Mouse (Mus musculus) right cerebral cortex, adult 18-20 months (tissue): ENCODE results near the gene Galntl5.
"Not testable (repeated sequence)": the region's sequence is repeated elsewhere in the genome, so short reads cannot be mapped to it uniquely, and the experiment has no call there.

Experiments
- DNase-seq: peaks from one replicate; pipeline ENCODE4 v3.0.0; 2022; ENCODE audit warnings: mixed read lengths

The Galntl5 gene

DNA sequence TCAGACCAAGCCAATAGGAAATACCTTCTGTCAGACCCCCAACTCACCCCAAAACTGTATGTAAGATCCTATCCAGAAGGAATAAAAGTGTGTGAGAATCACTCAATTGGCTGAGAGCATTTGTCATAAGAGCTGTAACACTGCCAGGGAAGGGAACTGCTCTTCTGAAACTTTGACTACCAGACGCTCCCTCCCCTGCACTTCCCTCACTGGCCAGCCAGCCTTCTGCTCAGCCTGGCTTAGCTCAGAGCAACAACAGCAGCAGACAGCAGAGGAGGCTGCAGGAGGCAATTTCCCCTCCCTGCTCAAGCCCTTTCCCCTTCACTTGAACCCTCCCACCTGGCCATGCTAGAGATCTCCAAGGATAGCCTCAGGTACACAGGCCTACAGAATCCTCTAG, 30.6 kb downstream of the Galntl5 start:
- DNase-seq, result peak; percentile 40

DNA sequence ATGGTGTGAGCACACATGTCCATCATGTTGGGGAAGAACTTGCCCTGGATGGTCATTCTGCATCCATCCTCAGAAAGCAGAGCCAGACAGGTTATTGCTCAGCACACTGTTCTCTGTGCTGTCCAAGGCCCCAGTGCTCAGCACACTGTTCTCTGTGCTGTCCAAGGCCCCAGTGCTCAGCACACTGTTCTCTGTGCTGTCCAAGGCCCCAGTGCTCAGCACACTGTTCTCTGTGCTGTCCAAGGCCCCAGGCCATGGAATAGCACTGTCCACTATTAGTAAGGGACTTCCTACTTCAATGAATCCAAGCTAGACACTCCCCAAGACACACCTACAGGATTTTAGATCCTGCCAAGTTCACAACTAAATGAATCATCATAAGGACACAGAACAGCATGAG, 32.0 kb downstream of the Galntl5 start:
- DNase-seq, result not testable (repeated sequence)

DNA sequence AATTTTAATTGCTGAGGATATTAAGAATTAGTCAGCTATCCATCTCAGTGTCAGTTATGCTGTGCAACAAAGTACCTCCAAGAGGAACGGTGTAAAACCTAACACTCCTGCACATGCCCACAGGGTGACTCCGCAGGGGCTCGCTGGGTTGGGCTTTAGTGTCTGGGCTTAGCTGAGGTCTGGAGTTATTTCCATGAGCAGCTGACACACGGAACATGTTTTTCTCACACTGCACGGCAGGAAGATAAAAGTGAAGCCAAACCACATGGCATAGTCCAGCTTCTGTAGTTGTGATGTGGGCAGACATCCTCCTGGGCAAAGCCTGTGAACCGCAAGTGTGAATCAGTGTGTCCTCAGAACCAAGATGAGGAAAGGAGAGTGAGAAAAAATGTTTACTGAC, 33.7 kb downstream of the Galntl5 start:
- peak; percentile 25 for DNase-seq

DNA sequence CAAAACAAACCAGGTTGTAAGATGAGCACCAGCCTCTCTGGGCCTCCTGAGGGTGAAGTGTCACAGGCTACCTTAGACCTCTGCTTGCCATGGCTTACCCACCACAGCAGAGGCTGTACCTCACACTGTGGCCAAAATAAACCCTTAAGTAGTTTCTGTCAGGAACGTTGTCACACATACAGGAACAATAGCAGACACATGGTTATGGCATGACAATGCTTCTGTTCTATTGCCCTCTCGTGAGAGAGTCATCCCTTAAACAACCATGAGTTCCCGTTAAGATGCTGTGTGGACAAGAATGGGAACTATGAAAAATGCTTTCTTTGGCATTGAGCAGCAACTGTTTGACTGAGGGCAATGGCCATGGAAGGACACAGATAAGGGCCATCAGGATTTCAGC, 40.3 kb downstream of the Galntl5 start, which contains the start of gene Galnt11:
Gene Galnt11, plus strand, starts transcription at position 301 of the 400 bp plus-strand sequence.
- no peak for DNase-seq

DNA sequence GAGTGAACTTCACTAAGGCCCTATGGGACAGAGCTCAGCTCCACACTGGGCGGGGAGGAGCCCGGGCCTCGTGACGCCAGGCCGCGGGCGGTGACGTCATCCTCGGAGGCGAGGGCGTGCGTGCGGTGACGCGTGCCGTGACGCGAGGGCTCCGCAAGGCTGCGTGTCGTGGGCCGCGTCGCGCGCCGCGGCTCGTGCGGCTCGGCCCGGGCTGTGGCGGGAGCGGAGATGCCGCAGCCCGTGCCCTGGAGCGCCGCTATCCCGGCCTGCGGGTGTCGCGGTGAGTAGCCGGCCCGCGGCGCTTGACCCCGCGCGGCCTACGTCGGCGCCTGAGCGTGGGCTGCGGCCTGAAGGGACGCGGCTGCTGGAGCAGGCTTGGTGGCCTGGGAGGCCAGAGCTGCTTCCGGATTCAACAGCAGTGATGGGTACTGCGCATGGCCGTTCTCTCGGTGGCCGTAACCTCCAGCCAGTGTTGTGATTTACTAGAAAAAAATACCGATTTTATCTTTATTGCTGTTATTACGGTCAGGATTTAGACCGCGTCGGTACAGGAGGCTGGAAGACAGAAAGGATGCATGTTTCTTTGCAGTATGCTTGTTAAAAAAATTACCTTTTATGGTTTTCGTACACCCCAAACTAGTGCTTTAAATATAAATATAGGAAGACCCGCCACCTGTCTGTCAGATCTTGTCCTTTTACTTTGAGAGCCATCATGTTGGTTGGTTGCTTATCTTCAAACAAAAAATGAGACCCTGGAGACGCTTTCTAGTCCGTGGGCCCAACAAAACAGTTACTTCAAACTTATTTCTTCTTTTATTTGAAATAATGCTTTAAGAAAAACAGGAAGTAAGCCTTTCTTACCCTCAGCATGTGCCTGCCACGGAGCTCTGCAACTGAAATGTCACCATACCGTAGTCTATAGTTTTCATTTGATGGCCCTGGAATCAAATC, 41.8 kb downstream of the Galntl5 start, which contains the start of gene E130116L18Rik:
Gene E130116L18Rik, minus strand, starts transcription at position 402 of the 951 bp plus-strand sequence.
- DNase-seq, result peak; percentile 92

DNA sequence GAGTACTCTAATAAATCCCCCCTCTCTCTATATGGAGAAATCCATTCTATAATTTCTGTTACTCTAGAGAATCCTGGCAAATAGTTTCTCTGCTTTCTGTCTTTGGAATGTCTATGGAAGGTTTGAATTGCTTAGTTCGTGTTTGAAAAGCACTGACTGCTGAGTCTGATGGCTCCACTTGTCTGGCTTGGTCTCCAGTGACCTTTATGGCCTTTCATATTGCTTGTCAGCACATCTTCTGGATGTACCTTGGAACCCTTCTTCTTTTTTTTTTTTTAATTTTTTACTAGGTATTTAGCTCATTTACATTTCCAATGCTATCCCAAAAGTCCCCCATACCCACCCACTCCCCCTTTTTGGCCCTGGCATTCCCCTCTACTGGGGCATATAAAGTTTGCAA, 43.1 kb downstream of the Galntl5 start:
- not testable (repeated sequence) for DNase-seq

DNA sequence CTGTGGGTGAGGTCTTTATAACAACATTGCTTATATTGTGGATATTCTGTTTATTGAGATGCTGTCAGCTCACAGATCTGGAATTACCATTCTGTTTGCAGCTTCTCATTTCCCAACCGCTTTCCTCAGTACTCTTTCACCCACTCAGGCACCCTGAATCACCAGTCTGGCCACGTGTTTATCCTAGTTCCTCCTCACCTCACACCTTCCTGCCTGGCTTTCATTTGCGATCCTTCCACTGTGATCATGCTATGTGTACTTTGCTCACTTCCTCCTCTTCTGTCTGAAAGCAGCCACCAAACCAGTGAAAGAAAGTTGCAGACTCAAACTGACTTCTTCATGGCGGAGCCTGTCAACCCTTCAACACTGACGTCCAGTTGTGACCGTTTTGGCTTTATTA, 61.8 kb downstream of the Galntl5 start:
- DNase-seq, result peak; percentile 19

DNA sequence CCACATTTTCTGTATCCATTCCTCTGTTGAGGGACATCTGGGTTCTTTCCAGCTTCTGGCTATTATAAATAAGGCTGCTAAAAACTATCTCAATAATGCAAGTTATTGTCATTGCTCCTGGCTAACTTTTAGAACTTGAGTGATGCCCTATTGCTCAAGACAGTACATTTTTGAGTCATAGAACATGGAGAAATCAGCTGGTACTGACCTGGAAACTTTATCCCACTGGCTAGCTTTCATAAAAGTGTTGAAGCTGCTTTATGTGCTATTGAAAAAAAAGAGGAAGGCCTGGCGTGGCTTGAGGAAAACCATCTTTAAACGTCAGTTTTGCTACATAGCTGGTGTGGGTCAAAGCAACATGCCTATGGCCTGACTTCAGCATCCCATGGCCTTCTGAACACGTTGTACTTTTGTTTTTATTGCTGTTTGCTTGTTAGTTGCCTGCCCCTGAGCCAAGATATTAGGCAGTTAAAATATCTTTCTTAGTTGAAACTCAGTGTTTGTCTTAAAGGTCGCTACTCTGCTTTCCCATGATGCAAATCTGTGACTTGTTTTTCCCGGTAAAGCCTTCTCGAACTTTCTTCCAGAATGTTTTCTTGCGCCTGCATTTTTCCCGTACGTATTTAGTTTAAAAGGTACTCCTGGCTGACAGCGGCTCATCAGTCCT, 64.7 kb downstream of the Galntl5 start:
- DNase-seq, result no peak

DNA sequence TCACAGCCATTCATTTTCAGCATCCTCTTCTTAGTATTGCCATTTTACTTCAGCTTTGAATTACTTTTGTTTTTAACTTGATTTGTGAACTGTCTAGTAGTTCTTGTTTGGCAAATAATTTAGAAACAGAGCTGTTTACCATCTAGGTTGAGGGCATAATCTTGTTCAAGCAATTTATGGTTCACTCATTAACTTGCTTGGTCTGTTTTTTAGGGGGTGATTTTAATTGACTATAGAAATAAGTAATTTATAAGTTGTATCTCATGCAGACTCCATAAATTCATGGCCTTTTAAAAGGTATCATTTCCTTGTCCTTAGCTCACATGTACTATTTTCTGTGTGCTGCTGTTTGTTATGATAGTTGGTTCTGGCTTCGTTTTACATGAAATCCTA, 65.2 kb downstream of the Galntl5 start:
- DNase-seq, result no peak

DNA sequence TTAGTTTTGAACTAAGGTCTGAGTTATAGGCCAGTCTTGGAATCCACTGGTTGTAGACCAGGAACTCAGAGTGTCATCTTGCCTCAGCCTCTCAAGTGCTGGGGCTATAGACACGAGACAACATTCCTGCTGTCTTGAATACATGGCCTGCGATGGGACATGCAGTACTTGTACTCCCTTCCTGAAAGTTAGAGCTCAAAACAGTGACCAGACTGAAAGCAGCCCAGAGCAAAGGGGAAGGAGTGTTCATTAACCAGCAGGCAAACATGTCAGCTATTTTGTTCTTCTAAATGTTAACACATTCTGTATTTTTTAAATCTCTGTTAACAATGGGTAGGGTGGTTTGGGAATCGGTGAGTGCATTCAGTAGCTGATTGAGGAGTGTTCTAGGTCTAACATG, 65.8 kb downstream of the Galntl5 start:
- no peak for DNase-seq

DNA sequence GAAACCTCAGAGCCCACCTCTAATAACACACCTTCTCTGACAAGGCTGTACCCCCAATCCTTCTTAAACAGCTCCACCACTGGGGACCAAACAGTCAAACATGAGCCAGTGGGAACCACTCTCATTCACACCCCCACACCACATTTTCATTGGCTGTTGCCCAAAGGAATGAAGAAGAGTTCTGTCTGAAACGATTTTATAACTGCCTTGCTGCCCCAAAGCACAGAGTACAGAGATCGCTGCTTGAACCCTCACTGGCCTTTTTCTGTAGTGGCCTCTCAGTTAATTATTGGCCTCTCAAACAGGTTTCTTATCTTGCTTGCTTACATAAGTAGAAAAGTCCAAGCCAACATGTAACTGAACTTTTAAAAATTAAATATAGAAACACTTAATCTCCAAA, 71.2 kb downstream of the Galntl5 start:
- no peak for DNase-seq

DNA sequence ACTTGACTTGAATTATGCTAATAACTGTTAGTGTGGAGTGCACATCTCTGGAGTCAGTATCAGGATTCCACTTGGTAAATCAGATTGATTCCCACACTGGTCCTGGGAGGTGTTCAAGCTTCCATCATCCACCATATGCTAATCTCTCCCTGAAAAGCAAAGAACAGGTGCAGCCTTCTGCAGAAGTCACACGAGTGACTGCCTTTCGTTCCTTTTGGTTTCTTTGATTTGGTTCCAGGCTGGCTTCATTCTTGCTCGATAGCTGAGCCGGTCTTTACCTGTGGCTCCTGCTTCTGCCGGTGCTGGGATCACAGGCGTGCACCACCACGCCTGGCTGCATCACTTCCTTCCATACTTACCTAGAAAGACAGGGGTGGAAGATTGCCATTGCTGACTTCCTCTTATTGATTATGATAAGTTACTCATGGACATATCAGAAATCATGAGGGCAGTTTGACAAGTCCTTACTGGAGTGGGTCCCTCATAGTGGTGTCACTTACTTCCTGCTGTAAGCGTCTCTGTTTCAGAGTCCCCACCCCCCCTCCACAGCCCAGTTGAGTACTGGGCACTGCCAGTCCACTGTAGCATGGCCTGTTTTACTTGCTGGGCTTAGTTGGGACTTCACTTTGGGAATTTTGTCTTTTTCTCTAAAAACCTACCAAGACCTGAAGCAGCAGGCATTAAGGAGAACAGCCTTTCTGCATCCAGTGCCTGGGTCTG, 71.7 kb downstream of the Galntl5 start:
- DNase-seq, result no peak

DNA sequence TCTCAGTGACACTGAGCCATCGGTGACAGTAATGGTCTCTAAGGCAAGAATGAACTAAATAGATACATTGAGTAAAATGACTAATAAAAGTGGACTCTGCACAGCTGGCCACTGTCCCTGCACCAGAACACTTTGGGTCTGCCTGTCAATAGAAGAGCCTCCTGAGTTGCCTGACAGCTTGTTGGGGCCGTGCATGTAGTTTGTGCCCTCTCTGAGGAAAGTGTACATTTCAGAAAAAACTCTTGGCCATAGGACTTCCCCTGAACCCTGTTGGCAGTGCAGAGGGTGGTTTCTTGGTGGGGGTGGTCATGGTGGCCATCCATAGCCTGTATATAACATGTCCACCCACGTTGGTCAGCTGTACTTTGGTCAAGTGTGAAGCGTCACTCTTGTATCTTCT, 73.2 kb downstream of the Galntl5 start:
- DNase-seq, result no peak

DNA sequence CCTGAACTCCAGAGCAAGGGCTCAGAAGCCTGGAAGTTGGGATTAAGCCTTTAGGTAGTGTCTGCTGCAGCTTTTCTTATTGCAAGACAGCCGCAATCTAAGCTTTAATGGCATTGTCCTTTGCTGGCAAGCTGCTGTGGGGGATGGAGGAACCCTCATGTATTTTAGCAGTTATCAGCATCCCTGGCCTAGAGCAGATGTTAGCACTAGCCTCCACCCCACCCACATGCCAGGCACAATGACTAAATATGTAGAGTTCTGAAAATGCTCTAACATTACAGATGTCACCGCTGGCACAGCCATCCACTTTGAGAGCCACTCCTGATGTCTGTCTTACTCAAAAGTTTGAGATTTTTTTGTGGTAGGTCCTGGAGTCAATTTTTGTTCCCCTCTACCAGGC, 75.4 kb downstream of the Galntl5 start:
- DNase-seq, result peak; percentile 81

DNA sequence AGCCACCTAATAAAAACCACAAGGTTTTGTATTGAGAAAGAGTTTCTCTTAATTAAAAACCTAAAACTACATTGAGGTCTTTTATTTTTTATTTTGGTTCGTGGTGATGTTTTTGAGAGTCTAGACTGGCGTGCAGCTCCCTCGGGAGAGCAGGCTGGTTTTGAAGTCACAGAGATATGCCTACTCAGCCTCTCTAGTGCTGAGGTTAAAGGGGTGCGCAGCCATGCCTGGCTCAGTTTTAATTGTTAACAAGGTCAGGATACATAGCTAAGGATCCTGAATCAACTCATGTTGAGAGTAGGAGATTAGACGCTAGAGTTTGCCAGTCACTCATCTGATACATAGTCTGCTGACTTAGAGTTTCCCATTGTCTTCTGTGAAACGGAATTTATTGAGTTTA, 80.2 kb downstream of the Galntl5 start:
- DNase-seq, result no peak

DNA sequence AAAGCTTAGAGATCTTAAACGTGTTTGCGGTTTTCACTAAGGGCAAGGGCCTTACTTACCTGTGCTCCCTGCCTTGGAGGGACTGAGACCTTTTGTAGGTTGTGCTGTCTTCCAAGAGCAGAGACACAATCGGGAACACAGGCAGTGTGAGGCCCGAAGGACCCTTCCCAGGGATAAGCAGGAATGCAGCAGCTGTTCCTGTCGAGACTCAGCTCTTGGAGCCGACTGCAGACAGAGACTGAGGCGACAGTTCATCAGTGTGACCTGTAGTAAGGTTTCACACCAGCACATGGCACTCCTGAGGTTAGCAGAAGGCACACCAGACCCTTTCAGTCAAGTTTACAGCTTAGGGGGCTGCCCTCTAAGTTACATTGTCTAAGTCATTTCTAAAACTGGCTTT, 81.0 kb downstream of the Galntl5 start:
- DNase-seq, result no peak

DNA sequence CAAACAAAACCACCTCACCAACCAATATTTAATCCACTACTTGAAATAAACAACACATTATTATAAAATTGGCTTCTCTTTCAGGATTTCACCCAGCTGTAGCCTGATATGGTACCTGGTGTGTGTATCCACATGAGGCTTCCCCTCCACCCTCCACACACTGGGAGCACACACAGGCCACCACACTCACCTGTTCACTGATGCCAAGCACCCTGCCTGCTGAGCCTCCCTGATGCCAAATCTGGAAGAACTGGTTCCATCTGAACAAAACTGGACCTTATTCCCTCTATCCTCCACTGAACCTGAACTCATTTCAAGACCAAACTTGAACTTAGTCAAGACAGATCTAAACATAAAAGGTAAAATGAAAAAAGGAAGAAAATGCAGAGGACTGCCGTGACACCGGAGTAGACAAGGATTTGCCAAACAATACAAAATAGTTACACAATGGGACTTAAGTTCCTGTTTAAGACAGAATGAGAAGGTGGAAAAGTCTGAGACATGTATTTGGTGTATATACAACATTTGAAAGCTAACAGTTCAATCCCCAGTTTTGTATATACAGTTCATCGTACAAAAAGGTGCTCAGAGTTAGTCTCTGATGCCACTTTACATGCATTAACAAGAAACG, 87.1 kb downstream of the Galntl5 start:
- no peak for DNase-seq
